Mouse (Mus musculus) megakaryocyte, adult 5-6 weeks (primary cell): Measurements from ENCODE around the gene Aldh2. TPM values are rescaled to one million over a fixed set of nuclear protein-coding genes. Genes with fewer than 3 reads are reported as not detected.

Experiments
- total RNA-seq, 2 experiments: library from RNA; stranded (forward) in 1 of 2; stranded (reverse) in 1 of 2; fragments of 153-499, 151-499 nt in 1 of 2; fragments of 221-1000, 200-1000 nt in 1 of 2; gene quantifications; 2 replicates each; pipeline versions ENCODE4 v1.2.3 to v1.2.4; 2015 to 2017

The Aldh2 gene
- total RNA-seq, 2 experiments from 2014 or later = 142 to 509 TPM

Other genes with a start within 250 kb of the Aldh2 start
- gene Trafd1, start 208.2 kb downstream of the Aldh2 start, total RNA-seq (2015) = 77.9 and 78.1 TPM in 2 replicates
- 92.5 and 94.1 TPM in 2 replicates for gene Trafd1, start 208.2 kb downstream of the Aldh2 start, total RNA-seq (2017)
- 13.3 and 17.9 TPM in 2 replicates for gene Naa25, start 195.9 kb downstream of the Aldh2 start, total RNA-seq (2015)
- gene Naa25, start 195.9 kb downstream of the Aldh2 start, total RNA-seq (2017) = 25.6 and 32.2 TPM in 2 replicates
- gene Tmem116, start 141.9 kb downstream of the Aldh2 start, total RNA-seq (2015) = not detected in 2 replicates
- gene Tmem116, start 141.9 kb downstream of the Aldh2 start, total RNA-seq (2017) = not detected in 2 replicates
- 266 and 273 TPM in 2 replicates for gene Erp29, start 141.3 kb downstream of the Aldh2 start, total RNA-seq (2015)
- gene Erp29, start 141.3 kb downstream of the Aldh2 start, total RNA-seq (2017) = 936 and 1,238 TPM in 2 replicates
- gene Adam1b, start 90.4 kb downstream of the Aldh2 start, total RNA-seq (2015) = not detected in 2 replicates
- 0.24 TPM in 1 of 2 replicates, not detected in the other for gene Adam1b, start 90.4 kb downstream of the Aldh2 start, total RNA-seq (2017)
- gene Adam1a, start 48.3 kb downstream of the Aldh2 start, total RNA-seq (2015) = 2.1 and 3.1 TPM in 2 replicates
- 2.2 and 3.1 TPM in 2 replicates for gene Adam1a, start 48.3 kb downstream of the Aldh2 start, total RNA-seq (2017)
- not detected in 2 replicates for gene Gm42878, start 48.3 kb downstream of the Aldh2 start, total RNA-seq (2015)
- gene Gm42878, start 48.3 kb downstream of the Aldh2 start, total RNA-seq (2017) = not detected in 2 replicates
- 105 and 106 TPM in 2 replicates for gene Mapkapk5, start 47.9 kb downstream of the Aldh2 start, total RNA-seq (2015)
- 99.1 and 108 TPM in 2 replicates for gene Mapkapk5, start 47.9 kb downstream of the Aldh2 start, total RNA-seq (2017)
- gene Acad12, start 25.1 kb upstream of the Aldh2 start, total RNA-seq (2015) = 1.1 and 5.4 TPM in 2 replicates
- gene Acad12, start 25.1 kb upstream of the Aldh2 start, total RNA-seq (2017) = 2.1 and 5.5 TPM in 2 replicates
- 0.46 and 0.60 TPM in 2 replicates for gene Acad10, start 66.7 kb upstream of the Aldh2 start, total RNA-seq (2015)
- 0.69 and 1.4 TPM in 2 replicates for gene Acad10, start 66.7 kb upstream of the Aldh2 start, total RNA-seq (2017)
- gene Brap, start 66.7 kb upstream of the Aldh2 start, total RNA-seq (2015) = 22.7 and 25.6 TPM in 2 replicates
- 53.5 and 71.5 TPM in 2 replicates for gene Brap, start 66.7 kb upstream of the Aldh2 start, total RNA-seq (2017)
- gene Atxn2, start 117.5 kb upstream of the Aldh2 start, total RNA-seq (2015) = 46.3 and 50.9 TPM in 2 replicates
- gene Atxn2, start 117.5 kb upstream of the Aldh2 start, total RNA-seq (2017) = 33.2 and 46.3 TPM in 2 replicates
- gene Sh2b3, start 243.8 kb upstream of the Aldh2 start, total RNA-seq (2015) = 82.9 and 83.8 TPM in 2 replicates
- gene Sh2b3, start 243.8 kb upstream of the Aldh2 start, total RNA-seq (2017) = 46.3 and 55.6 TPM in 2 replicates